Mouse (Mus musculus): ENCODE data around the gene Fsd1l. TPM values are rescaled to one million over a fixed set of nuclear protein-coding genes. Genes with fewer than 3 reads are reported as not detected.

The Fsd1l gene
- not detected in 2 replicates for polyA plus RNA-seq (2012; ENCODE audit: insufficient read depth, insufficient read length, low replicate concordance, missing spikeins)

DNA sequence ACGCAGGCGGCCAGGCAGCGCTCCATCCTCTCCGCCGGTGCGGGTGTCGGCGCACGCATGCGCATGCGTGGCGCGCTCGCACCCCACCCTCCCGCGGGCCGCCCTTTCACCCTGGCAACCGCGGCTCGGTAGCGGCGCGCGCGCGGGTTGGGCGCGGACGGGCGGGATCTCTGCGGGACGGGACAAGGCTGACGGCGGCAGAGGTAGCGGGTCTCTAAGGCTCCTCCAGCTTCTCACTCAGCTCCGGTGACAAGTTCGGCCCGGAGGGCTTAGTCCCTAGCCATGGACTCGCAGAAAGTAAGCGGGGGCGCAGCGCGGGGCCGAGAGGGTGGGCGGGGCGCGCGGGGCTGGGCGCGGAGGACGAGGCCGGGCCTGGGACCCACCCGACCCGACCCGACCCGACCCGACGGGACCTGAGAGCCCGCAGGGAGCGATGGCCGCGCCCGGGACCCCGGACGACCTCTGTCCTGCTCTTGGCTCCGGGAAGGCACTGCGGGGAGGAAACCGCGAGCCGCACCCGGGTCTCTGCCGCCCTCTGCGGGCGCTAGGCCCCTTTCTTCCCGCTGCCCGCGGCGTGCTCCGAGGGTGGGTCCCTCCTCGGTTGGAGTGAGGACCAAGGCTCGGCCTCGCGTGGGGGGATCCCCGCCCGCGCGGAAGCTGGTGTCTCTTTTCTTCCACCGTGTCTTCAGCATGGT, at the start of gene Fsd1l:
TSS of gene Fsd1l (plus strand) at position 156 of the 695 bp plus-strand sequence.
- TF ChIP-seq CTCF (IDR thresholded peaks at IDR 0.05; ENCODE audit: insufficient read depth, low read depth, low read length) (0 out of 2 replicates have a peak, but pooled peaks have one; percentile 27), POLR2A (IDR thresholded peaks at IDR 0.05; ENCODE audit: insufficient read depth, low read depth, low read length) (peak; percentile 96)
- Histone ChIP-seq H3K4me1 (ENCODE audit: control insufficient read depth, insufficient read depth, low read length) (no peaks in the 10 kb centered on the region), H3K27ac (ENCODE audit: insufficient read depth, low read depth, low read length) (peak within 1 kb of the TSS; percentile 94), H3K4me3 (ENCODE audit: insufficient read depth, low read depth, low read length) (peak within 1 kb of the TSS; percentile 82)
- under 1% methylated on average over 67 of the region's 88 CpGs for WGBS

DNA sequence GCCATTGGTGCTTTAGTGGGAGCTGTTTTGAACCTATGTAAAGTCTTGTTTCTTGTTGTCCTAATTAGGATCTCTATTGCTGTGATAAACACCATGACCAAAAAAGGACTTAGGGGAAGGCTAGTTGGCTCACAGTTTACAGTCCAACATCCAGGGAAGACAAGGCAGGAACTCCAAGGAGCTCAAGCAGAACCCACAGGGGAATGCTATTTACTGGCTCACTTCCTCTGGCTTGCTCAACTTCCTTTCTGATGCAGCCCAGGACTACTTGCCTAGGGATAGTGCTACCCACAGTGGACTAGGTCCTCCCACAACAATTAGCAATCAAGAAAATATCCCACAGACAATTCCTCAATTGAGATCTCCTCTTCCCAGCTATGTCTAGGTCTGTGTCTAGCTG, 43.6 kb upstream of the Fsd1l start:
- Histone ChIP-seq H3K27ac (ENCODE audit: insufficient read depth, low read depth, low read length) (no peak overlapping the region), H3K4me1 (ENCODE audit: control insufficient read depth, insufficient read depth, low read length) (peaks cover 2% of the 10 kb centered on the region; the same call in 1 of the 2 replicates), H3K4me3 (ENCODE audit: insufficient read depth, low read depth, low read length) (no peak overlapping the region)
- TF ChIP-seq CTCF (IDR thresholded peaks at IDR 0.05; ENCODE audit: insufficient read depth, low read depth, low read length) (no peak), POLR2A (IDR thresholded peaks at IDR 0.05; ENCODE audit: insufficient read depth, low read depth, low read length) (no peak)

DNA sequence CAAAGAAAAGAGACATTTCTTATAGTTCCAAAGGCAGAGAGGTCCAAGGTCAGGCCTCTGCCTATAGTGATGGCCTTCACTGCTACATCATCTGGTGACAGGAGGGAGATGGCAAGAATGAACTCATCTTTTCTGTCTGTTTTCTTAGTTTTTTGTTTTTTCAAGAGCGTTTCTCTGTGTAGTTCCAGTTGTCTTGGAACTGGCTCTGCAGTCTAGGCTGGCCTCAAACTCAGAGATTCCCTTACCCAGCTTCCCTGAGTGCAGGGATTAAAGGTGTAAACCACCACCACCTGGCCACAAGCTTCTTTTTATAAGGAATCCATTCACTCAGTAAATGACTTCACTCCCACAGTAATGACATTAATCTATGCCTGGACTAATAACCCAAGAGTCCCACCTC, 42.3 kb upstream of the Fsd1l start:
- 86% methylated on average over 1 of the region's 1 CpGs for WGBS
- Histone ChIP-seq H3K27ac (ENCODE audit: insufficient read depth, low read depth, low read length) (no peak overlapping the region), H3K4me1 (ENCODE audit: control insufficient read depth, insufficient read depth, low read length) (peaks cover 2% of the 10 kb centered on the region; the same call in 1 of the 2 replicates), H3K4me3 (ENCODE audit: insufficient read depth, low read depth, low read length) (no peak overlapping the region)
- TF ChIP-seq CTCF (IDR thresholded peaks at IDR 0.05; ENCODE audit: insufficient read depth, low read depth, low read length) (no peak), POLR2A (IDR thresholded peaks at IDR 0.05; ENCODE audit: insufficient read depth, low read depth, low read length) (no peak)

DNA sequence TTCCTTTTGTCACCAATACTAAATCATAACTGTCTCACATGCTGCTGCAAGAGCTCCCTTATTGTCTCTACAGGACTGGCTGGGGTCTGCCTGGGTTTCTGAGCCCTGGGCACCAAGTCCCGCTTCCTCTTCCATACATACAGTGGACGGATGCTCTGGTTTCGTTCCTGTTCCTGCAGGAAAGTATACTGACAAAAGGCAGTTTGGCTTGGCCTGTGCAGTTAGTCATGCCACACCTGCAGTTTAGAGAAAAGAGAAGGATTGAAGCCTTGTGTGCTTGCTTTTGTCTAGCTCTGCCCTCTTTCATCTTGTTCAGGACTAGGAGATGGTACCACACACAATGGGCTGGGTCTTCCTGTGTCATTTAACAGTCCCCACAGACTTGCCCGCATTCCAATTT, 41.8 kb upstream of the Fsd1l start:
- peaks cover 4% of the 10 kb centered on the region for H3K4me1 ChIP-seq (ENCODE audit: control insufficient read depth, insufficient read depth, low read length)
- 91% methylated on average over 4 of the region's 4 CpGs for WGBS
- no peak overlapping the region for H3K27ac ChIP-seq (ENCODE audit: insufficient read depth, low read depth, low read length)
- TF ChIP-seq CTCF (IDR thresholded peaks at IDR 0.05; ENCODE audit: insufficient read depth, low read depth, low read length) = no peak
- TF ChIP-seq POLR2A (IDR thresholded peaks at IDR 0.05; ENCODE audit: insufficient read depth, low read depth, low read length) = no peak
- H3K4me3 ChIP-seq (ENCODE audit: insufficient read depth, low read depth, low read length) = no peak overlapping the region

DNA sequence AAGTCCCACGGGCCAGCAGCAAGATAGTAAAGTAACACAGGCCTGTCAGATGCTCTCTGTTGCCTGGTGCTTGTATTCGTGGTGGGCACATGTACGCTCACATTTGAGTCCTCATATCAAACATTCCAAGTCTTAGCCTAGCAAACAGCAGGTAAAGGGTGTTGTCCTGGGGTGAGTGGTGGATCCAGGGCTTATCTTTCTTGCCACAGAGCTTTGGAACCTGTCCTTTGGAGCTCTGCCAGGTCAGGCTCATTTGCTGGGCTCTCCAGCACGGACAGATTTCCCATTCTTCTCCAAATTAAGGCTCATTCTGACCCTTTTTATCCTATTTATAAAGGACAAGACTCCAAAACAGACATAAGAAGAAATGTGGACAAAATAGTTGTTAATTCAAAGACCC, 41.1 kb upstream of the Fsd1l start:
- Histone ChIP-seq H3K4me1 (ENCODE audit: control insufficient read depth, insufficient read depth, low read length) (peaks cover 4% of the 10 kb centered on the region), H3K27ac (ENCODE audit: insufficient read depth, low read depth, low read length) (no peak overlapping the region), H3K4me3 (ENCODE audit: insufficient read depth, low read depth, low read length) (no peak overlapping the region)
- 80% methylated on average over 4 of the region's 4 CpGs for whole genome bisulfite sequencing
- TF ChIP-seq CTCF (IDR thresholded peaks at IDR 0.05; ENCODE audit: insufficient read depth, low read depth, low read length) (no peak), POLR2A (IDR thresholded peaks at IDR 0.05; ENCODE audit: insufficient read depth, low read depth, low read length) (no peak)

DNA sequence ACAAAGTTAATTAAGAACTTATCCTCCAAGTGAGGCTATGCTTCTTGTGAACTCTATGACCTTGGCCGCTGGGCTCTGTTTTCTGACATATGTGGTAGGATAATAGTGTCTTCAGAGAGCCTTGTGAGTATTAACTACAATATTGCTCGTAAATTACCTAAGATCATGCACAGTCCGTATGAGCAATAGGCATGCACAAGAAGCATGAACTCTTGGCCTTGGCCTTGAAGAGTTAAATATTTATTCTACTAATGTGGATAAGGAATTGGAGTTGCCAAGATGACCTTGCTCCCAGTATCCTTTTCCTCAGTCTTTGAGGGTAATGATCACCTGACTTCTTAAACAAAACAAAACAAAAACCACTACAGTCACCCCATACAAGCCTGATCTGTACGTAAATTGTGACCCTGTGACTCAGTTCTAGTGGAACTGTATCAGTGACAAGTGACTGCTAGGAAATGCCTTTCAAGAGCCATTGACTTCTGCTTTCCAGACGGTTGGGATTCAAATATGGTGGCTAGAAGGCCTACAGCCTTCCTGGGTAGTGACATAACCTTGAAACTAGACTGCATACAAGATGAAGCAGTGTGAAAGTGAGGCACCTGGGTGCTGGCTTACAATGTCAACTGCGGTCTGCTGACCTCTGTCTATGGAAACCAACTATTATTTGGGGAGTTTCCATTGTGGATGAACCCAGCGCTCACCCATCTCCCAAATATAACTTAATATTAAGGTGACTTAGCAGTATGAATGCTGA, 40.4 kb upstream of the Fsd1l start:
- TF ChIP-seq CTCF (IDR thresholded peaks at IDR 0.05; ENCODE audit: insufficient read depth, low read depth, low read length) (no peak), POLR2A (IDR thresholded peaks at IDR 0.05; ENCODE audit: insufficient read depth, low read depth, low read length) (no peak)
- Histone ChIP-seq H3K27ac (ENCODE audit: insufficient read depth, low read depth, low read length) (no peak overlapping the region), H3K4me1 (ENCODE audit: control insufficient read depth, insufficient read depth, low read length) (peaks cover 4% of the 10 kb centered on the region), H3K4me3 (ENCODE audit: insufficient read depth, low read depth, low read length) (no peak overlapping the region)
- WGBS = 90% methylated on average over 7 of the region's 7 CpGs

DNA sequence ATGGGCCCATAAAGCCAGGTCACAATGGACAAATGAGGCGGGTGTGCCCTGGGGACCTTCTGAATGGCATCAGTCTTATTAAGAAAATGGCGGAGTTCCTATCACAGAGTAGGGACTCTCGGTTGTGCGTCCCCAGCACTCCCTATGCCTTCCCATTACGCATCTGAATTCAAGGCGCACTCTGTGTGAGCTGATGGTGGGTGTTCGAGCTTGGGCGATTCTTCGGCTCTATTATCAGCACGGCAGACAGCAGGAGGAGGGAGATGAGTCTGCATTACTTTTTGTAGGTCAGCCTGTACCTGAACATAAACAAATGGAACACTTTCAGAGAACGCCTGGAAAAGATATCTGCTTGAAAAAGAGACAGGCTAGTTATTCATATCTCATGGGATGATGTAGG, 39.7 kb upstream of the Fsd1l start:
- Histone ChIP-seq H3K4me1 (ENCODE audit: control insufficient read depth, insufficient read depth, low read length) (peaks cover 4% of the 10 kb centered on the region), H3K27ac (ENCODE audit: insufficient read depth, low read depth, low read length) (0 out of 2 replicates have a peak overlapping the region, but pooled peaks have one; percentile 34), H3K4me3 (ENCODE audit: insufficient read depth, low read depth, low read length) (no peak overlapping the region)
- no peak for TF ChIP-seq POLR2A (IDR thresholded peaks at IDR 0.05; ENCODE audit: insufficient read depth, low read depth, low read length)
- WGBS = 71% methylated on average over 11 of the region's 11 CpGs

DNA sequence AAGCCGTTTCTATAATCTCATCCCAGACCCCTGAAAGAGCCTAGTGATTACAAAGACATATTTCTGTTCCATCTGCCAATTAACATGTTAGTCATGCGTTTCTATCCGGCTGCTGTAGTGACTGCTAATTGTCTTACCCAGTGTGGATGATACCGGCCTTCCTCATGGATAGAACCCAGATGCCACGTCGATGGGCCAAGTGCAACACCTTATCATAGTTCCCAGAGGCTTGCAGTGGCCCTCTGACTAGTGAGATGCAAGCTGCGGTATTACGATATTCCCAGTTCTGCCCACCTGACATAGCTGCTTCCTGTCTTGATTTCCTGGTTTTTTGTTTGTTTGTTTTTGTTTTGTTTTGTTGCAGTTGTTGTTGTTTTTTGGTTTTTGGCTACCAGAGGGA, 39.3 kb upstream of the Fsd1l start:
- H3K4me1 ChIP-seq (ENCODE audit: control insufficient read depth, insufficient read depth, low read length) = peaks cover 4% of the 10 kb centered on the region
- no peak overlapping the region for H3K4me3 ChIP-seq (ENCODE audit: insufficient read depth, low read depth, low read length)
- H3K27ac ChIP-seq (ENCODE audit: insufficient read depth, low read depth, low read length) = no peak overlapping the region
- WGBS = 64% methylated on average over 8 of the region's 8 CpGs
- no peak for TF ChIP-seq POLR2A (IDR thresholded peaks at IDR 0.05; ENCODE audit: insufficient read depth, low read depth, low read length)
- TF ChIP-seq CTCF (IDR thresholded peaks at IDR 0.05; ENCODE audit: insufficient read depth, low read depth, low read length) = no peak

DNA sequence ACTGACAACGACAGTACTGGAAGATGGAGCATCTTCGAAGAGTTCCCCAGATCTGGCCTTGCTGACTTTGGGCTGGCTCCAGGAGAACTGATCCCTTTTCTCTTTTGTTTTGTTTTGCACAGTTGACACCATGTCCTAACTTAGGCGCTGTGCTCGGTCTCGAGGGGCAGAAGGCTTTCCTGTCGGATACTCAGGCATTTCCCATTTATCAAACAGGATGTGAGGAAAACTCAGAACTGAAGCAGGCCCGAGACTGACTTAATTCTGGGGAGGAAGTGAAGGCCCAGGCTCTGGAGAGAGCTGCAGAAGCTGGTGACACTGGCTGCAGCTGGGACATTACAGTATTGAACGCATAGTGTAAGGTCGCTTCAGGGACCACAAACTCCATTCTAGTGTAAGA, 38.9 kb upstream of the Fsd1l start:
- Histone ChIP-seq H3K4me1 (ENCODE audit: control insufficient read depth, insufficient read depth, low read length) (peaks cover 4% of the 10 kb centered on the region), H3K4me3 (ENCODE audit: insufficient read depth, low read depth, low read length) (no peak overlapping the region), H3K27ac (ENCODE audit: insufficient read depth, low read depth, low read length) (no peak overlapping the region)
- no peak for TF ChIP-seq POLR2A (IDR thresholded peaks at IDR 0.05; ENCODE audit: insufficient read depth, low read depth, low read length)
- no peak for TF ChIP-seq CTCF (IDR thresholded peaks at IDR 0.05; ENCODE audit: insufficient read depth, low read depth, low read length)
- WGBS = 83% methylated on average over 9 of the region's 9 CpGs

All from olfactory bulb, adult 2 months (tissue).